Mouse (Mus musculus) embryonic facial prominence, embryonic 10.5 days (tissue): Measurements from ENCODE around the gene Gm7247. TPM values are rescaled to one million over a fixed set of nuclear protein-coding genes. Genes with fewer than 3 reads are reported as not detected.
"Not testable (repeated sequence)": the region's sequence is repeated elsewhere in the genome, so short reads cannot be mapped to it uniquely, and the experiment has no call there.

Experiments used
- DNase-seq: peaks from one replicate; pipeline ENCODE4 v3.0.0-alpha.2; 2017; ENCODE audit warnings: low spot score
- H3K27ac ChIP-seq: fragments of 300-500 bp; sonication (generic); replicated peaks from 2 replicates; pipeline ENCODE4 v1.5.1; 2016; ENCODE audit warnings: mild to moderate bottlenecking
- H3K27me3 ChIP-seq: fragments of 300-500 bp; sonication (generic); replicated peaks from 2 replicates; pipeline ENCODE4 v1.6.1; 2016; ENCODE audit warnings: low read depth, mild to moderate bottlenecking; ENCODE audit not compliant: poor library complexity, severe bottlenecking
- H3K36me3 ChIP-seq: fragments of 300-500 bp; sonication (generic); replicated peaks from 2 replicates; pipeline ENCODE4 v1.6.1; 2016; ENCODE audit warnings: mild to moderate bottlenecking, moderate library complexity
- H3K4me1 ChIP-seq: fragments of 300-500 bp; sonication (generic); 2 replicates; pipeline ENCODE4 v1.6.1; 2016
- H3K4me3 ChIP-seq: fragments of 300-500 bp; sonication (generic); 2 replicates; pipeline ENCODE4 v1.5.1; 2016; ENCODE audit warnings: mild to moderate bottlenecking, moderate library complexity
- H3K9me3 ChIP-seq: fragments of 300-500 bp; sonication (generic); 2 replicates; pipeline ENCODE4 v1.6.1; 2016; ENCODE audit warnings: mild to moderate bottlenecking
- WGBS: fragments of 180-500 bp; shearing (Covaris S2); methylation state at CpG from one replicate; pipeline ENCODE4 v1.1.7; 2016; 5-methylcytosine and 5-hydroxymethylcytosine counted together
- polyA plus RNA-seq: library from polyadenylated mRNA; unstranded; fragments of >200 nt; fragmentation: Nextera tagmentation; extraction: Ambion mirVana; gene quantifications from 2 replicates; pipeline ENCODE4 v1.2.1, GENCODE M21; 2016

The Gm7247 gene
- polyA plus RNA-seq, 1 experiment from 2014 or later = not detected

- Histone ChIP-seq H3K27ac (no peak overlapping the region), H3K9me3 (no peaks in the 10 kb centered on the region), H3K4me1 (no peaks in the 10 kb centered on the region), H3K36me3 (no peaks in the 10 kb centered on the region), H3K4me3 (no peak overlapping the region), H3K27me3 (no peaks in the 10 kb centered on the region)
- 88% methylated on average over 4 of the region's 4 CpGs for WGBS
- DNase-seq = no peak
Observed at GRCm38 (mm10) chr14:51500461-51500860, 138.9 kb downstream of the Gm7247 start.

GRCm38 (mm10) chr14:51507416-51507815 is 145.9 kb downstream of the Gm7247 start:
- H3K4me1 ChIP-seq = no peaks in the 10 kb centered on the region
- no peak overlapping the region for H3K27ac ChIP-seq
- no peaks in the 10 kb centered on the region for H3K36me3 ChIP-seq
- H3K4me3 ChIP-seq = no peak overlapping the region
- no peaks in the 10 kb centered on the region for H3K9me3 ChIP-seq
- 95% methylated on average over 8 of the region's 8 CpGs for WGBS
- DNase-seq = no peak
- H3K27me3 ChIP-seq = no peaks in the 10 kb centered on the region

GRCm38 (mm10) chr14:51552490-51552889 is 190.9 kb downstream of the Gm7247 start, which contains the start of gene Gm5622:
TSS of gene Gm5622 (plus strand) at chr14:51552790.
- no peaks in the 10 kb centered on the region for H3K27me3 ChIP-seq
- no peaks in the 10 kb centered on the region for H3K36me3 ChIP-seq
- 93% methylated on average over 4 of the region's 4 CpGs for WGBS
- no peaks in the 10 kb centered on the region for H3K9me3 ChIP-seq
- no peak within 1 kb of the TSS for H3K4me3 ChIP-seq
- no peaks in the 10 kb centered on the region for H3K4me1 ChIP-seq
- no peak for DNase-seq
- H3K27ac ChIP-seq = no peak within 1 kb of the TSS

- not testable (repeated sequence) for H3K36me3 ChIP-seq, H3K9me3 ChIP-seq, H3K27ac ChIP-seq, DNase-seq, H3K27me3 ChIP-seq, H3K4me3 ChIP-seq, H3K4me1 ChIP-seq
- WGBS = 87% methylated on average over 2 of the region's 2 CpGs
Observed at GRCm38 (mm10) chr14:51573963-51574362, 212.4 kb downstream of the Gm7247 start, which contains the start of gene Gm17175. TSS of gene Gm17175 (minus strand) at chr14:51574063.

GRCm38 (mm10) chr14:51592039-51592438 is 230.5 kb downstream of the Gm7247 start, which contains the start of gene Gm17174:
TSS of gene Gm17174 (minus strand) at chr14:51592139.
- not testable (repeated sequence) for H3K4me3 ChIP-seq, DNase-seq, H3K27me3 ChIP-seq, H3K36me3 ChIP-seq, H3K9me3 ChIP-seq, H3K27ac ChIP-seq, H3K4me1 ChIP-seq
- WGBS = 90% methylated on average over 4 of the region's 4 CpGs

- Histone ChIP-seq H3K4me1 (no peaks in the 10 kb centered on the region), H3K9me3 (no peaks in the 10 kb centered on the region), H3K27ac (no peak within 1 kb of the TSS), H3K4me3 (no peak within 1 kb of the TSS), H3K27me3 (no peaks in the 10 kb centered on the region), H3K36me3 (no peaks in the 10 kb centered on the region)
- no peak for DNase-seq
- 86% methylated on average over 1 of the region's 1 CpGs for WGBS
Observed at GRCm38 (mm10) chr14:51611210-51611609, 249.7 kb downstream of the Gm7247 start, which contains the start of gene Gm17078. TSS of gene Gm17078 (minus strand) at chr14:51611310.

Other genes starting within 250 kb of the Gm7247 start
- gene Eddm3b, start 247.3 kb upstream of the Gm7247 start, polyA plus RNA-seq = 0.10 and 0.17 TPM in 2 replicates
- gene Rnase6, start 237.8 kb upstream of the Gm7247 start, polyA plus RNA-seq = not detected in 2 replicates
- gene Rnase1, start 215.0 kb upstream of the Gm7247 start, polyA plus RNA-seq = 0.15 TPM in 1 of 2 replicates, not detected in the other
- not detected in 2 replicates for gene Rnase2b, start 199.5 kb upstream of the Gm7247 start, polyA plus RNA-seq
- gene Ang2, start 162.6 kb upstream of the Gm7247 start, polyA plus RNA-seq = not detected in 2 replicates
- not detected in 2 replicates for gene Ear14, start 158.4 kb upstream of the Gm7247 start, polyA plus RNA-seq
- not detected in 2 replicates for gene Rnase2a, start 105.6 kb upstream of the Gm7247 start, polyA plus RNA-seq
- not detected in 2 replicates for gene Vmn2r88, start 49.1 kb downstream of the Gm7247 start, polyA plus RNA-seq
- gene Vmn2r89, start 90.1 kb downstream of the Gm7247 start, polyA plus RNA-seq = not detected in 2 replicates
- not detected in 2 replicates for gene Gm5622, start 191.0 kb downstream of the Gm7247 start, polyA plus RNA-seq
- gene Gm17175, start 212.3 kb downstream of the Gm7247 start, polyA plus RNA-seq = not detected in 2 replicates
- gene Gm17174, start 230.4 kb downstream of the Gm7247 start, polyA plus RNA-seq = not detected in 2 replicates
- not detected in 2 replicates for gene Gm17078, start 249.6 kb downstream of the Gm7247 start, polyA plus RNA-seq